Mouse (Mus musculus): Measurements from ENCODE around the gene Ier2. TPM values are rescaled to one million over a fixed set of nuclear protein-coding genes. Genes with fewer than 3 reads are reported as not detected.
A peak's percentile ranks its signal among the peaks of the same experiment; 100 is the strongest.

Ier2 gene
- total and polyA plus RNA-seq, 2 experiments from 2014 or later: 3.9 to 14.7 TPM

GRCm38 (mm10) chr8:84693332-84693731, 30.7 kb upstream of the Ier2 start:
- Histone ChIP-seq H3K36me3 (ENCODE audit: insufficient read depth, low read length) (peaks cover 27% of the 10 kb centered on the region), H3K4me3 (ENCODE audit: low read depth, low read length) (no peak overlapping the region), H3K27ac (ENCODE audit: low read depth, low read length) (no peak overlapping the region), H3K4me1 (ENCODE audit: insufficient read depth, low read length) (peaks cover 11% of the 10 kb centered on the region; the same call in 1 of the 2 replicates), H3K27me3 (ENCODE audit: insufficient read depth, low read length) (no peaks in the 10 kb centered on the region), H3K9me3 (ENCODE audit: low read length) (no peaks in the 10 kb centered on the region), H3K9ac (replicated peaks; ENCODE audit: low read length, poor library complexity, severe bottlenecking) (no peak overlapping the region), H3K4me2 (ENCODE audit: low read depth, low read length, poor library complexity, severe bottlenecking) (no peak overlapping the region)
- TF ChIP-seq CTCF (IDR thresholded peaks at IDR 0.05): no peak
- no peak for ATAC-seq (ENCODE audit: low FRiP score)
- 73% methylated on average over 4 of the region's 4 CpGs for WGBS
- no peak for DNase-seq (ENCODE audit: low spot score)

GRCm38 (mm10) chr8:84689091-84689915, 26.7 kb upstream of the Ier2 start:
- Histone ChIP-seq H3K27me3 (ENCODE audit: insufficient read depth, low read length) (no peaks in the 10 kb centered on the region), H3K4me1 (ENCODE audit: insufficient read depth, low read length) (peaks cover 20% of the 10 kb centered on the region), H3K27ac (ENCODE audit: low read depth, low read length) (peak overlapping the region; percentile 40; the same call in 1 of the 2 replicates), H3K4me3 (ENCODE audit: low read depth, low read length) (peak overlapping the region; percentile 59), H3K9ac (replicated peaks; ENCODE audit: low read length, poor library complexity, severe bottlenecking) (peak overlapping the region; percentile 44), H3K4me2 (ENCODE audit: low read depth, low read length, poor library complexity, severe bottlenecking) (peak overlapping the region; percentile 69), H3K36me3 (ENCODE audit: insufficient read depth, low read length) (peaks cover 6% of the 10 kb centered on the region; the same call in 1 of the 2 replicates), H3K9me3 (ENCODE audit: low read length) (no peaks in the 10 kb centered on the region)
- DNase-seq (ENCODE audit: low spot score) (peak; percentile 94), ATAC-seq (ENCODE audit: low FRiP score) (peak; percentile 89)
- peak; percentile 26; the same call in 1 of the 2 replicates for TF ChIP-seq CTCF (IDR thresholded peaks at IDR 0.05)
- under 1% methylated on average over 47 of the region's 47 CpGs for WGBS

- Histone ChIP-seq H3K9ac (replicated peaks; ENCODE audit: low read length, poor library complexity, severe bottlenecking) (peak within 1 kb of the TSS; percentile 99), H3K36me3 (ENCODE audit: insufficient read depth, low read length) (no peaks in the 10 kb centered on the region), H3K4me1 (ENCODE audit: insufficient read depth, low read length) (peaks cover 20% of the 10 kb centered on the region), H3K9me3 (ENCODE audit: low read length) (no peaks in the 10 kb centered on the region), H3K4me3 (ENCODE audit: low read depth, low read length) (peak within 1 kb of the TSS; percentile 93), H3K27me3 (ENCODE audit: insufficient read depth, low read length) (no peaks in the 10 kb centered on the region), H3K4me2 (ENCODE audit: low read depth, low read length, poor library complexity, severe bottlenecking) (peak within 1 kb of the TSS; percentile 91), H3K27ac (ENCODE audit: low read depth, low read length) (peak within 1 kb of the TSS; percentile 76)
- WGBS: under 1% methylated on average over 37 of the region's 37 CpGs
- ATAC-seq (ENCODE audit: low FRiP score) (peak; percentile 78), DNase-seq (ENCODE audit: low spot score) (peak; percentile 94)
- peak; percentile 36 for TF ChIP-seq CTCF (IDR thresholded peaks at IDR 0.05)
Observed at GRCm38 (mm10) chr8:84687705-84688100, 25.1 kb upstream of the Ier2 start, which contains the start of gene Nacc1. TSS of gene Nacc1 (minus strand) at chr8:84687862.

- no peak for TF ChIP-seq CTCF (IDR thresholded peaks at IDR 0.05)
- Histone ChIP-seq H3K27me3 (ENCODE audit: insufficient read depth, low read length) (no peaks in the 10 kb centered on the region), H3K4me2 (ENCODE audit: low read depth, low read length, poor library complexity, severe bottlenecking) (peak overlapping the region; percentile 91), H3K27ac (ENCODE audit: low read depth, low read length) (peak overlapping the region; percentile 76), H3K4me3 (ENCODE audit: low read depth, low read length) (peak overlapping the region; percentile 93), H3K4me1 (ENCODE audit: insufficient read depth, low read length) (peaks cover 20% of the 10 kb centered on the region), H3K9me3 (ENCODE audit: low read length) (no peaks in the 10 kb centered on the region), H3K9ac (replicated peaks; ENCODE audit: low read length, poor library complexity, severe bottlenecking) (peak overlapping the region; percentile 99), H3K36me3 (ENCODE audit: insufficient read depth, low read length) (no peaks in the 10 kb centered on the region)
- DNase-seq (ENCODE audit: low spot score): no peak
- peak; percentile 18; the same call in 1 of the 2 replicates for ATAC-seq (ENCODE audit: low FRiP score)
- 1% methylated on average over 47 of the region's 62 CpGs for WGBS
Observed at GRCm38 (mm10) chr8:84687003-84687704, 24.5 kb upstream of the Ier2 start.

GRCm38 (mm10) chr8:84686191-84687002, 23.7 kb upstream of the Ier2 start, which contains the start of gene Trmt1:
TSS of gene Trmt1 (plus strand) at chr8:84686307.
- Histone ChIP-seq H3K4me2 (ENCODE audit: low read depth, low read length, poor library complexity, severe bottlenecking) (peak within 1 kb of the TSS; percentile 91), H3K9ac (replicated peaks; ENCODE audit: low read length, poor library complexity, severe bottlenecking) (peak within 1 kb of the TSS; percentile 99), H3K4me1 (ENCODE audit: insufficient read depth, low read length) (peaks cover 20% of the 10 kb centered on the region), H3K27ac (ENCODE audit: low read depth, low read length) (peak within 1 kb of the TSS; percentile 76), H3K27me3 (ENCODE audit: insufficient read depth, low read length) (no peaks in the 10 kb centered on the region), H3K4me3 (ENCODE audit: low read depth, low read length) (peak within 1 kb of the TSS; percentile 93), H3K36me3 (ENCODE audit: insufficient read depth, low read length) (no peaks in the 10 kb centered on the region), H3K9me3 (ENCODE audit: low read length) (no peaks in the 10 kb centered on the region)
- no peak for TF ChIP-seq CTCF (IDR thresholded peaks at IDR 0.05)
- ATAC-seq (ENCODE audit: low FRiP score) (no peak), DNase-seq (ENCODE audit: low spot score) (no peak)
- 9% methylated on average over 20 of the region's 20 CpGs for WGBS
